ENCODE assay signal across 28 mouse cellular contexts in the genomic region with DNA sequence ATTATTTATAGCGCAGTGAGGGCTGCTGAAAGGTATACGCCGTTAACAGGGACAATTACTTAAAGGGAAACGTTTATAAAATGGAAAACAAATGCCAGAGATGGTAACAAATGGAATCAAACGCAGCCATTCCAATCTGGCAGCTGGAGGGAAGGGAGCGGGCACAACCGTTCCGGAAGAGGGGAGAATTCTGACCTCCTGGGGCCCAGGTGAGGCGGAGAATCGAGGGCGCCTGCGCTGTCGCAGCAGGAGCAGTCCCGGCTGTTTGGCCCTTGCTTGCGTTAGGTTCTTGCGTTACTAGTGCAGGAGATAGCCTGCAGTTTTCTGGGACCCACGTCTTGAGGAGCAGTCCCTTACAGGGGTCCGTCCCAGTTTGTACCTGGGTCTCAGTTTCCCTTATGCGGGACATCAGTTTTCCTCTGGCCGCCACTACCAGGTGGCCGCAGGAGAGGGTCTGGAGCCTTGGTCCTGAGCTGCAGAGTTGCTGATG. TPM values are rescaled to one million over a fixed set of nuclear protein-coding genes. Genes with fewer than 3 reads are reported as not detected.
DNase-seq lines count a peak whose midpoint lies in the region; ATAC-seq and TF ChIP-seq lines count a peak whose summit lies in the region.
"Had no signal": no experiment of that assay in that cellular context is flagged by ENCODE, and none has a peak within 500 bp of the region (broad histone marks: within the 10 kb centered on the region; RNA-seq: fewer than 3 reads in every experiment).

No protein-coding gene starts in this region.

- no peaks in the 10 kb centered on the region for H3K4me1 ChIP-seq in hindbrain, embryonic 14.5 days (replicated peaks; ENCODE audit: control insufficient read depth, insufficient read depth, low read length)
- H3K4me1 ChIP-seq in hindbrain, embryonic 13.5 days (replicated peaks): peaks cover 17% of the 10 kb centered on the region
- peaks cover 41% of the 10 kb centered on the region for H3K4me1 ChIP-seq in E14TG2a.4 (replicated peaks; ENCODE audit: low read depth, low read length)
- H3K4me1 ChIP-seq in limb, embryonic 11.5 days (ENCODE audit: control insufficient read depth, insufficient read depth, low read length): peaks cover 15% of the 10 kb centered on the region

- no peak overlapping the region for H3K4me3 ChIP-seq in hindbrain, embryonic 14.5 days (replicated peaks; ENCODE audit: low read length)
- no peak overlapping the region for H3K4me3 ChIP-seq in hindbrain, embryonic 13.5 days
- peak overlapping the region; percentile 49 for H3K4me3 ChIP-seq in E14TG2a.4 (replicated peaks; ENCODE audit: low read length)
- no peak overlapping the region for H3K4me3 ChIP-seq in limb, embryonic 11.5 days (ENCODE audit: low read depth, low read length)
- H3K4me3 ChIP-seq: embryonic facial prominence, embryonic 12.5 days; heart, embryonic 12.5 days; liver, embryonic 15.5 days; megakaryocyte, embryonic 14.5 days; stomach, embryonic 15.5 days had no signal

- H3K4me2 ChIP-seq in hindbrain, embryonic 14.5 days (replicated peaks): no peak overlapping the region
- H3K4me2 ChIP-seq in hindbrain, embryonic 13.5 days: no peak overlapping the region
- peak overlapping the region; percentile 24; the same call in 1 of the 2 replicates for H3K4me2 ChIP-seq in limb, embryonic 11.5 days (ENCODE audit: low read depth, severe bottlenecking)
- H3K4me2 ChIP-seq: embryonic facial prominence, embryonic 12.5 days; heart, embryonic 12.5 days; liver, embryonic 15.5 days; stomach, embryonic 15.5 days had no signal

- ATAC-seq in hindbrain, embryonic 14.5 days (ENCODE audit: low FRiP score): no peak
- no peak for ATAC-seq in hindbrain, embryonic 13.5 days (ENCODE audit: low FRiP score)
- ATAC-seq in limb, embryonic 11.5 days (ENCODE audit: insufficient number of reproducible peaks, low FRiP score, low TSS enrichment, low read depth): no peak
- no peak for ATAC-seq in cerebellum, adult (ENCODE audit: insufficient number of reproducible peaks, low FRiP score, low TSS enrichment)
- ATAC-seq: forebrain, postnatal 0 days had no signal

- peaks cover 98% of the 10 kb centered on the region for H3K27me3 ChIP-seq in hindbrain, embryonic 14.5 days (ENCODE audit: control insufficient read depth, insufficient read depth, low read length)
- peaks cover 95% of the 10 kb centered on the region for H3K27me3 ChIP-seq in hindbrain, embryonic 13.5 days
- peaks cover 91% of the 10 kb centered on the region for H3K27me3 ChIP-seq in E14TG2a.4 (ENCODE audit: insufficient read depth, low read length)
- peaks cover 67% of the 10 kb centered on the region for H3K27me3 ChIP-seq in limb, embryonic 11.5 days (ENCODE audit: control insufficient read depth, insufficient read depth, low read length)

- H3K9ac ChIP-seq in hindbrain, embryonic 14.5 days: no peak overlapping the region
- H3K9ac ChIP-seq in hindbrain, embryonic 13.5 days: no peak overlapping the region
- H3K9ac ChIP-seq in limb, embryonic 11.5 days (ENCODE audit: low read length): no peak overlapping the region
- H3K9ac ChIP-seq: embryonic facial prominence, embryonic 12.5 days; forebrain, postnatal 0 days; heart, embryonic 12.5 days; liver, embryonic 15.5 days; stomach, embryonic 15.5 days had no signal

- H3K36me3 ChIP-seq in hindbrain, embryonic 14.5 days (replicated peaks; ENCODE audit: control insufficient read depth, insufficient read depth): no peaks in the 10 kb centered on the region
- no peaks in the 10 kb centered on the region for H3K36me3 ChIP-seq in hindbrain, embryonic 13.5 days
- H3K36me3 ChIP-seq in E14TG2a.4 (ENCODE audit: insufficient read depth, low read length): no peaks in the 10 kb centered on the region
- H3K36me3 ChIP-seq in limb, embryonic 11.5 days (ENCODE audit: control insufficient read depth, insufficient read depth, low read length): no peaks in the 10 kb centered on the region
- H3K36me3 ChIP-seq: embryonic facial prominence, embryonic 12.5 days; heart, embryonic 12.5 days; liver, embryonic 15.5 days; stomach, embryonic 15.5 days had no signal

- peak; percentile 24 for DNase-seq in hindbrain, embryonic 14.5 days (ENCODE audit: low spot score)
- DNase-seq in R1 (ENCODE audit: low read depth, low spot score): peak; percentile 18
- DNase-seq in limb, embryonic 11.5 days (ENCODE audit: low spot score): peak; percentile 69
- no peak for DNase-seq in heart, postnatal 36 days
- no peak for DNase-seq in adrenal gland, postnatal 14 days
- DNase-seq: adrenal gland, postnatal 25 days; cerebellum, adult 9-10 months; kidney, adult 11 months; kidney, postnatal 14 days; left cerebral cortex, postnatal 4 days; lung, postnatal 14 days; right cerebral cortex, postnatal 14 days had no signal

- H3K27ac ChIP-seq in hindbrain, embryonic 14.5 days: 0 out of 2 replicates have a peak overlapping the region, but pooled peaks have one; percentile 7
- H3K27ac ChIP-seq in hindbrain, embryonic 13.5 days: no peak overlapping the region; the same call in 1 of the 2 replicates
- H3K27ac ChIP-seq in limb, embryonic 11.5 days (replicated peaks; ENCODE audit: low read depth, low read length): no peak overlapping the region
- H3K27ac ChIP-seq: embryonic facial prominence, embryonic 12.5 days; liver, embryonic 15.5 days; stomach, embryonic 15.5 days had no signal

- WGBS in hindbrain, embryonic 14.5 days: under 1% methylated on average over 21 of the region's 21 CpGs
- WGBS in hindbrain, embryonic 13.5 days: under 1% methylated on average over 21 of the region's 21 CpGs
- WGBS in limb, embryonic 11.5 days: under 1% methylated on average over 21 of the region's 21 CpGs

- H3K9me3 ChIP-seq in hindbrain, embryonic 14.5 days (ENCODE audit: control insufficient read depth, low read length): no peaks in the 10 kb centered on the region
- no peaks in the 10 kb centered on the region for H3K9me3 ChIP-seq in hindbrain, embryonic 13.5 days
- no peaks in the 10 kb centered on the region for H3K9me3 ChIP-seq in E14TG2a.4 (ENCODE audit: low read length)
- no peaks in the 10 kb centered on the region for H3K9me3 ChIP-seq in limb, embryonic 11.5 days (ENCODE audit: control insufficient read depth, low read length)
- H3K9me3 ChIP-seq: embryonic facial prominence, embryonic 12.5 days; heart, embryonic 12.5 days; liver, embryonic 15.5 days; megakaryocyte, embryonic 14.5 days; stomach, embryonic 15.5 days had no signal

- TF ChIP-seq CTCF in E14TG2a.4 (conservative IDR thresholded peaks at IDR 0.05; ENCODE audit: low read length): no peak

- intact Hi-C loops in heart, postnatal 36 days (cut with DNase I): no loop called here

RNA-seq across cellular contexts. Expression of gene Evx1, which starts 8.6 kb away (rescaled TPM):
- 3.4 and 4.1 TPM in 2 replicates for polyA plus RNA-seq in hindbrain, embryonic 14.5 days (2014; fragmentation: Nextera tagmentation; extraction: Ambion mirVana)
- 3.5 and 3.7 TPM in 2 replicates for polyA plus RNA-seq in hindbrain, embryonic 13.5 days (2015; fragmentation: Nextera tagmentation; extraction: Ambion mirVana)
- 3.8 and 5.1 TPM in 2 replicates for polyA plus RNA-seq in limb, embryonic 11.5 days (2014; fragmentation: Nextera tagmentation; extraction: Ambion mirVana)
- total RNA-seq in heart, postnatal 36 days (2021): not detected
- not detected in 2 replicates for total RNA-seq in adrenal gland, postnatal 14 days (2021)
- total RNA-seq: adrenal gland, postnatal 25 days; forebrain, postnatal 0 days; gastrocnemius, adult 18-20 months; granulocyte monocyte progenitor cell, adult 5-6 weeks; heart, postnatal 25 days; layer of hippocampus, adult 8-10 months; left cerebral cortex, adult 18-20 months; left cerebral cortex, postnatal 4 days; MEL had no signal
- polyA plus RNA-seq: forebrain, postnatal 0 days; heart, embryonic 12.5 days; liver, embryonic 15.5 days; spleen, adult 2 months; stomach, embryonic 15.5 days had no signal

Comparison
In these comparisons a context has a peak if more than half of its experiments do, and no peak if none do; other contexts are left out.
1. DNase-seq: peak in hindbrain, embryonic 14.5 days (single experiment), R1 (single experiment) and limb, embryonic 11.5 days (single experiment); none in heart, postnatal 36 days (0 of 2) and adrenal gland, postnatal 14 days (single experiment).